Mouse (Mus musculus) liver, embryonic 15.5 days (tissue): ENCODE results near the gene Tnnc1. TPM values are rescaled to one million over a fixed set of nuclear protein-coding genes. Genes with fewer than 3 reads are reported as not detected.

Experiments used
- ATAC-seq: fragments of 200-750 bp; cut with Nextera tagmentation; 2 replicates; pipeline ENCODE4 v1.8.0; 2017; ENCODE audit warnings: moderate number of reproducible peaks, mild to moderate bottlenecking, moderate library complexity; ENCODE audit not compliant: insufficient read depth
- H3K27ac ChIP-seq: fragments of 300-500 bp; sonication (generic); replicated peaks from 2 replicates; pipeline ENCODE4 v1.5.1; 2015; ENCODE audit warnings: mild to moderate bottlenecking, inconsistent platforms
- H3K27me3 ChIP-seq: fragments of 300-500 bp; sonication (generic); 2 replicates; pipeline ENCODE4 v1.6.1; 2015; ENCODE audit warnings: mild to moderate bottlenecking, inconsistent platforms
- H3K36me3 ChIP-seq: fragments of 300-500 bp; sonication (generic); replicated peaks from 2 replicates; pipeline ENCODE4 v1.6.1; 2015; ENCODE audit warnings: moderate library complexity, mild to moderate bottlenecking, inconsistent platforms
- H3K4me1 ChIP-seq: fragments of 300-500 bp; sonication (generic); replicated peaks from 2 replicates; pipeline ENCODE4 v1.6.1; 2015; ENCODE audit warnings: inconsistent platforms
- H3K4me2 ChIP-seq: fragments of 300-500 bp; sonication (generic); 2 replicates; pipeline ENCODE4 v1.6.1; 2015; ENCODE audit warnings: moderate library complexity, mild to moderate bottlenecking, inconsistent platforms
- H3K4me3 ChIP-seq: fragments of 300-500 bp; sonication (generic); replicated peaks from 2 replicates; pipeline ENCODE4 v1.5.1; 2015; ENCODE audit warnings: mild to moderate bottlenecking, inconsistent platforms
- H3K9ac ChIP-seq: fragments of 300-500 bp; sonication (generic); 2 replicates; pipeline ENCODE4 v1.6.1; 2015; ENCODE audit warnings: moderate library complexity, mild to moderate bottlenecking, inconsistent platforms
- H3K9me3 ChIP-seq: fragments of 300-500 bp; sonication (generic); replicated peaks from 2 replicates; pipeline ENCODE4 v1.6.1; 2016; ENCODE audit warnings: inconsistent platforms
- WGBS: fragments of 180-500 bp; shearing (Covaris S2); methylation state at CpG from one replicate; pipeline ENCODE4 v1.1.7; 2015; ENCODE audit warnings: mixed read lengths; ENCODE audit not compliant: insufficient replicate concordance; 5-methylcytosine and 5-hydroxymethylcytosine counted together
- polyA plus RNA-seq: library from polyadenylated mRNA; unstranded; fragments of >200 nt; fragmentation: Nextera tagmentation; extraction: Ambion mirVana; gene quantifications from 2 replicates; pipeline ENCODE4 v1.2.1, GENCODE M21; 2015

The Tnnc1 gene
- 66.4 and 66.7 TPM in 2 replicates for polyA plus RNA-seq

GRCm38 (mm10) chr14:31208084-31208483, at the start of gene Tnnc1:
TSS of gene Tnnc1 (plus strand) at chr14:31208312.
- WGBS = 66% methylated on average over 2 of the region's 2 CpGs

GRCm38 (mm10) chr14:31160196-31161150, 47.6 kb upstream of the Tnnc1 start:
- WGBS = 52% methylated on average over 27 of the region's 27 CpGs
- 0 out of 2 replicates have a peak overlapping the region, but pooled peaks have one; percentile 9 for H3K4me3 ChIP-seq

More at GRCm38 (mm10) chr14:31208084-31208483, at the start of gene Tnnc1:
- Histone ChIP-seq H3K27ac (peak within 1 kb of the TSS; percentile 88), H3K9ac (peak within 1 kb of the TSS; percentile 87), H3K4me2 (peak within 1 kb of the TSS; percentile 91), H3K36me3 (peaks cover 14% of the 10 kb centered on the region), H3K27me3 (0 out of 2 replicates have a peak, but pooled peaks cover 3% of the 10 kb centered on the region), H3K4me3 (peak within 1 kb of the TSS; percentile 83), H3K4me1 (peaks cover 55% of the 10 kb centered on the region), H3K9me3 (no peaks in the 10 kb centered on the region)
- no peak for ATAC-seq

GRCm38 (mm10) chr14:31161191-31161590, 46.9 kb upstream of the Tnnc1 start:
- Histone ChIP-seq H3K4me3 (no peak overlapping the region), H3K36me3 (0 out of 2 replicates have a peak, but pooled peaks cover 2% of the 10 kb centered on the region), H3K4me2 (peak overlapping the region; percentile 35), H3K27me3 (no peaks in the 10 kb centered on the region), H3K27ac (0 out of 2 replicates have a peak overlapping the region, but pooled peaks have one; percentile 29), H3K9ac (no peak overlapping the region), H3K4me1 (peaks cover 50% of the 10 kb centered on the region), H3K9me3 (no peaks in the 10 kb centered on the region)
- WGBS = 76% methylated on average over 7 of the region's 7 CpGs
- no peak for ATAC-seq

More at GRCm38 (mm10) chr14:31160196-31161150, 47.6 kb upstream of the Tnnc1 start:
- peak; percentile 69 for ATAC-seq
- no peaks in the 10 kb centered on the region for H3K9me3 ChIP-seq
- H3K4me2 ChIP-seq = peak overlapping the region; percentile 44
- peak overlapping the region; percentile 72 for H3K27ac ChIP-seq
- peaks cover 45% of the 10 kb centered on the region for H3K4me1 ChIP-seq
- H3K9ac ChIP-seq = no peak overlapping the region
- no peaks in the 10 kb centered on the region for H3K27me3 ChIP-seq
- peaks cover 2% of the 10 kb centered on the region; the same call in 1 of the 2 replicates for H3K36me3 ChIP-seq

GRCm38 (mm10) chr14:31161638-31162037, 46.5 kb upstream of the Tnnc1 start:
- WGBS = 71% methylated on average over 10 of the region's 10 CpGs
- peaks cover 4% of the 10 kb centered on the region; the same call in 1 of the 2 replicates for H3K27me3 ChIP-seq
- H3K4me3 ChIP-seq = no peak overlapping the region
- H3K36me3 ChIP-seq = 0 out of 2 replicates have a peak, but pooled peaks cover 2% of the 10 kb centered on the region
- no peak overlapping the region for H3K9ac ChIP-seq
- peak overlapping the region; percentile 35 for H3K4me2 ChIP-seq
- H3K4me1 ChIP-seq = peaks cover 55% of the 10 kb centered on the region
- H3K27ac ChIP-seq = peak overlapping the region; percentile 29; the same call in 1 of the 2 replicates
- H3K9me3 ChIP-seq = no peaks in the 10 kb centered on the region
- no peak for ATAC-seq

- Histone ChIP-seq H3K36me3 (no peaks in the 10 kb centered on the region), H3K27ac (0 out of 2 replicates have a peak overlapping the region, but pooled peaks have one; percentile 19), H3K4me2 (no peak overlapping the region; the same call in 1 of the 2 replicates), H3K9me3 (no peaks in the 10 kb centered on the region), H3K9ac (no peak overlapping the region), H3K4me3 (no peak overlapping the region), H3K4me1 (peaks cover 66% of the 10 kb centered on the region), H3K27me3 (peaks cover 26% of the 10 kb centered on the region)
- no peak for ATAC-seq
- WGBS = 18% methylated on average over 8 of the region's 8 CpGs
Observed at GRCm38 (mm10) chr14:31164067-31164466, 44.0 kb upstream of the Tnnc1 start.

GRCm38 (mm10) chr14:31165010-31165409, 43.1 kb upstream of the Tnnc1 start:
- 52% methylated on average over 2 of the region's 2 CpGs for WGBS
- Histone ChIP-seq H3K4me3 (no peak overlapping the region), H3K4me2 (no peak overlapping the region), H3K9ac (no peak overlapping the region), H3K9me3 (no peaks in the 10 kb centered on the region), H3K36me3 (0 out of 2 replicates have a peak, but pooled peaks cover under 1% of the 10 kb centered on the region), H3K27me3 (peaks cover 27% of the 10 kb centered on the region), H3K4me1 (peaks cover 67% of the 10 kb centered on the region), H3K27ac (no peak overlapping the region)
- ATAC-seq = no peak

- Histone ChIP-seq H3K4me2 (no peak overlapping the region), H3K4me1 (peaks cover 62% of the 10 kb centered on the region), H3K27me3 (peaks cover 27% of the 10 kb centered on the region), H3K4me3 (no peak overlapping the region), H3K9me3 (no peaks in the 10 kb centered on the region), H3K9ac (no peak overlapping the region), H3K36me3 (peaks cover 5% of the 10 kb centered on the region), H3K27ac (no peak overlapping the region)
- 43% methylated on average over 7 of the region's 7 CpGs for WGBS
- ATAC-seq = no peak
Observed at GRCm38 (mm10) chr14:31165458-31165857, 42.7 kb upstream of the Tnnc1 start.

- H3K27ac ChIP-seq = peak overlapping the region; percentile 39
Observed at GRCm38 (mm10) chr14:31165991-31166630, 42.0 kb upstream of the Tnnc1 start.

GRCm38 (mm10) chr14:31166827-31167226, 41.3 kb upstream of the Tnnc1 start:
- peaks cover 19% of the 10 kb centered on the region for H3K36me3 ChIP-seq
- WGBS = 52% methylated on average over 9 of the region's 9 CpGs
- H3K27me3 ChIP-seq = peaks cover 27% of the 10 kb centered on the region
- no peak overlapping the region for H3K9ac ChIP-seq
- H3K27ac ChIP-seq = peak overlapping the region; percentile 39; the same call in 1 of the 2 replicates
- peak overlapping the region; percentile 10; the same call in 1 of the 2 replicates for H3K4me2 ChIP-seq
- ATAC-seq = no peak
- H3K9me3 ChIP-seq = no peaks in the 10 kb centered on the region
- H3K4me1 ChIP-seq = peaks cover 53% of the 10 kb centered on the region
- peak overlapping the region; percentile 9; the same call in 1 of the 2 replicates for H3K4me3 ChIP-seq

More at GRCm38 (mm10) chr14:31165991-31166630, 42.0 kb upstream of the Tnnc1 start:
- no peak overlapping the region for H3K4me3 ChIP-seq
- H3K9me3 ChIP-seq = no peaks in the 10 kb centered on the region
- H3K36me3 ChIP-seq = peaks cover 12% of the 10 kb centered on the region
- H3K9ac ChIP-seq = no peak overlapping the region
- ATAC-seq = peak; percentile 26; the same call in 1 of the 2 replicates
- peaks cover 56% of the 10 kb centered on the region for H3K4me1 ChIP-seq
- 0 out of 2 replicates have a peak overlapping the region, but pooled peaks have one; percentile 10 for H3K4me2 ChIP-seq
- peaks cover 27% of the 10 kb centered on the region for H3K27me3 ChIP-seq
- 17% methylated on average over 10 of the region's 10 CpGs for WGBS

GRCm38 (mm10) chr14:31168425-31168824, 39.7 kb upstream of the Tnnc1 start, which contains the start of gene Stab1:
TSS of gene Stab1 (minus strand) at chr14:31168641.
- Histone ChIP-seq H3K9me3 (no peaks in the 10 kb centered on the region), H3K4me1 (peaks cover 45% of the 10 kb centered on the region), H3K27me3 (peaks cover 27% of the 10 kb centered on the region), H3K27ac (no peak within 1 kb of the TSS; the same call in 1 of the 2 replicates), H3K9ac (no peak within 1 kb of the TSS), H3K36me3 (peaks cover 35% of the 10 kb centered on the region), H3K4me2 (no peak within 1 kb of the TSS), H3K4me3 (peak within 1 kb of the TSS; percentile 9)
- no peak for ATAC-seq
- WGBS = 9% methylated on average over 10 of the region's 10 CpGs
